Mouse (Mus musculus) liver, embryonic 12.5 days (tissue): ENCODE data around the gene Zfp281. TPM values are rescaled to one million over a fixed set of nuclear protein-coding genes. Genes with fewer than 3 reads are reported as not detected.

Source experiments
- ATAC-seq: fragments of 200-750 bp; cut with Nextera tagmentation; 2 replicates; pipeline ENCODE4 v1.8.0; 2017; ENCODE audit warnings: moderate number of reproducible peaks, mild to moderate bottlenecking, moderate library complexity
- H3K27ac ChIP-seq: fragments of 300-500 bp; sonication (generic); 2 replicates; pipeline ENCODE4 v1.5.1; 2016; ENCODE audit warnings: mild to moderate bottlenecking
- H3K27me3 ChIP-seq: fragments of 300-500 bp; sonication (generic); replicated peaks from 2 replicates; pipeline ENCODE4 v1.6.1; 2016; ENCODE audit warnings: mild to moderate bottlenecking, moderate library complexity
- H3K36me3 ChIP-seq: fragments of 300-500 bp; sonication (generic); 2 replicates; pipeline ENCODE4 v1.6.1; 2016; ENCODE audit warnings: mild to moderate bottlenecking, moderate library complexity
- H3K4me1 ChIP-seq: fragments of 300-500 bp; sonication (generic); 2 replicates; pipeline ENCODE4 v1.6.1; 2016
- H3K4me2 ChIP-seq: fragments of 300-500 bp; sonication (generic); 2 replicates; pipeline ENCODE4 v1.6.1; 2016; ENCODE audit warnings: mild to moderate bottlenecking, moderate library complexity
- H3K4me3 ChIP-seq: fragments of 300-500 bp; sonication (generic); 2 replicates; pipeline ENCODE4 v1.5.1; 2016; ENCODE audit warnings: mild to moderate bottlenecking, moderate library complexity
- H3K9ac ChIP-seq: fragments of 300-500 bp; sonication (generic); 2 replicates; pipeline ENCODE4 v1.6.1; 2016; ENCODE audit warnings: mild to moderate bottlenecking, moderate library complexity
- H3K9me3 ChIP-seq: fragments of 300-500 bp; sonication (generic); replicated peaks from 2 replicates; pipeline ENCODE4 v1.6.1; 2016; ENCODE audit warnings: mild to moderate bottlenecking, moderate library complexity
- WGBS: fragments of 180-500 bp; shearing (Covaris S2); methylation state at CpG from one replicate; pipeline ENCODE4 v1.1.7; 2016; ENCODE audit not compliant: insufficient replicate concordance; 5-methylcytosine and 5-hydroxymethylcytosine counted together
- polyA plus RNA-seq: library from polyadenylated mRNA; unstranded; fragments of >200 nt; fragmentation: Nextera tagmentation; extraction: Ambion mirVana; gene quantifications from 2 replicates; pipeline ENCODE4 v1.2.1, GENCODE M21; 2016

The Zfp281 gene
- polyA plus RNA-seq, 1 experiment from 2014 or later = 11.9 TPM

DNA sequence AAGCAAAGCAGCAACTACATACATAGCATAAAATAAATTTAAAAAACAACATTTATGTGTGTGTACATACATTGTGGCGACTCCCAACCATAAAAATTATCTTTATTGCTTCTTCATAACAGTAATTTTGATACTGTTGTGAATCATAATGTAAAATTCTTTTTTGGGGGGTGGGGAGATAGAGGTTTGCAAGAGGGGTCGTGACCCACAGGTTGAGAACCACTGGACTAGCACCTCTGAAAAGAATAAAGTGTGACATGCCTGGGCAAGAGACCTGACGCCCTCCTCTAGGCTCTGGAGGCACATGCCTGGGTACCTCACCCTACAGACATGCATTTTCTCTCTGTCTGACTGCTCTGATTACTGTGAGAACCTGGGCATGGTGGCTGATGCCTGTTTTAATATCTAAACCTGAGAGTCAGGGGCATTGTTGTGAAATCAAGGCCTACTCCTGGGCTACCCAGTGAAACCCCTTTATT is 53.2 kb downstream of the Zfp281 start:
- H3K27ac ChIP-seq = no peak overlapping the region
- H3K4me1 ChIP-seq = peaks cover 3% of the 10 kb centered on the region
- no peak overlapping the region for H3K9ac ChIP-seq
- H3K36me3 ChIP-seq = no peaks in the 10 kb centered on the region
- H3K27me3 ChIP-seq = no peaks in the 10 kb centered on the region
- no peak overlapping the region for H3K4me2 ChIP-seq
- no peaks in the 10 kb centered on the region for H3K9me3 ChIP-seq
- H3K4me3 ChIP-seq = no peak overlapping the region
- 61% methylated on average over 3 of the region's 3 CpGs for WGBS
- no peak for ATAC-seq

DNA sequence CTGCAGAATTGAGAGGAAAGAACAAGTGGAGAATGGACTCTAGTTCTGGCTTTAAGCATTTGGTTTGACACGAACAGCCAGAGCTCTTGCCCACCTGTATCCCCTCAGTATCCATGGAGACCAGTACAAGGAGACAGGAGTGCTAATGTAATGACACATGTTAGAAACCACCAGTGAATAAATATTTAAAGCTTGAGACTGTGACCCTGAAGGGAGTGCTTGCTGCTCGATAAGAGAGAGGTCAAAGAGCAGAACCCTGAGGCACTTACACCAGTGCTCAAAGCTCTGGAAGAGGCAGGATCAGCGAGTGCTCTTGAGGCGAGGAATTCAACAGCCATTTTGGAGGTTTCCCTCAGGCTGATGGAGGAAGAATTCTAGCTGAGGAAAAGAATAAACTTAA is 54.1 kb downstream of the Zfp281 start:
- Histone ChIP-seq H3K4me2 (no peak overlapping the region), H3K4me1 (peaks cover 5% of the 10 kb centered on the region; the same call in 1 of the 2 replicates), H3K9me3 (no peaks in the 10 kb centered on the region), H3K27me3 (no peaks in the 10 kb centered on the region), H3K4me3 (no peak overlapping the region), H3K27ac (no peak overlapping the region), H3K9ac (no peak overlapping the region), H3K36me3 (no peaks in the 10 kb centered on the region)
- WGBS = 51% methylated on average over 4 of the region's 4 CpGs
- ATAC-seq = no peak

Other genes starting within 250 kb of the Zfp281 start
- gene Ddx59, start 209.6 kb upstream of the Zfp281 start, polyA plus RNA-seq = 7.8 and 8.3 TPM in 2 replicates
- 11.2 and 11.3 TPM in 2 replicates for gene Kif14, start 158.6 kb upstream of the Zfp281 start, polyA plus RNA-seq